Mouse (Mus musculus) retina, embryonic 14.5 days (tissue): ENCODE measurements around the gene Gas7.

ENCODE experiments used
- DNase-seq: peaks from one replicate; pipeline ENCODE4 v3.0.0-alpha.2; 2015; ENCODE audit warnings: low spot score

Gene Gas7

GRCm38 (mm10) chr11:67489647-67490175 is 34.5 kb downstream of the Gas7 start:
- DNase-seq, result no peak

GRCm38 (mm10) chr11:67496796-67497195 is 41.6 kb downstream of the Gas7 start:
- no peak for DNase-seq

DNA sequence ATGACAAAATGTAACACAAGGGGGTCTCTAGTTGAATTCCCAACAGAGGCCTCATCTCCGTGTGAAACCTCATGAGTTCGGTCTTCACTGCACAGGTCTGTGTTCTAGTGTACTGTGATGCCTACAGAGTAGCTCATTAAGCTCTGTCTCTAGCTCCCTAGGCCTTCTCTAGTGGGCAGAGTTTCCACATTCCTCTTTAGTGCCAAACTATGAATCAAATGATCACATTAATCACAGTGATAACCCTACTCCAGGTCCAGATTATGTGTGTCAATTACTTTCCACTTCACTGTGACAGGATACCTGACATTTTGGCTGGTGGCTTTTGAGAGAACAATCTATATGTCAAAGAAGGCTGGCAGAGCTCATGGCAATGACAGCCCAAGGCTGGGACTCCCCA is 44.9 kb downstream of the Gas7 start:
- DNase-seq, result no peak

DNA sequence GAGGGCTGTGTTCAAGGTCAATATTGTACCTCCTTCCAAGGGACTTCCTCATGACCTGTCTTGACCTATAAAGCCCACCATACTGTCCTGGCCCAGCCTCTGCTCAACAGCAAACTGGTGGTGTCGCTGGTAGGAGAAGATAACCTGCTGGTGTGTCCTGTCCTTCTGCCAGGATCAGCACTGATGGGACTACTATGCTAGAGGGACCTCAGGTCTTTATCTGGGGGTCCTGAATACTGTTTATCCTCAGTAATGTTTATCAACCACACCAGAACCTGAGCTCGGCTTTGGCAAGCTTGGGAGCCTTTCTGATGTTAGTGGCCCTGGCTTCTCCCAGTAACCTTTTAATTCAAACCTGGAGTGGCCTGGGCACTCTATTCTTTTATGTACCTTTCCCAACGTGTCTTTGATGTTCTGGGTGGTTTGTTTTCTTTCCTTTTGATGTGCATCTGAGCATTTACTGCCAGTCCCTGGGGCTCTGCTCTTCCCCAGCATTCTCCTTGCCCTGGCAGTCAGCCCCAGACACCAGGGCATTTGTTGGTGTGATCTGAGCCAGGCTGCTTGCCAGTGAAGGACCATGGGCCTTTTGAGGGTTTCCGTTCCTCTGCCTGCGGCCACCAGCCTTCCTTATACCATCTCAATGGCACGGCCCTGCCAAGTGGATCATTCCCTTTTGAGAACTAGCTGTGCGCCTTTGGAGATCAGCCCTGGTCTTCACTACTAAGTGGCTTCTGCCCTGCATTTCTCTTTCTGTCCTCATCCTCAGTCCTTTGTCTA is 46.4 kb downstream of the Gas7 start:
- no peak for DNase-seq

- DNase-seq, result no peak
Observed at GRCm38 (mm10) chr11:67509219-67509876, 54.1 kb downstream of the Gas7 start.

GRCm38 (mm10) chr11:67510831-67511230 is 55.6 kb downstream of the Gas7 start:
- no peak for DNase-seq

DNA sequence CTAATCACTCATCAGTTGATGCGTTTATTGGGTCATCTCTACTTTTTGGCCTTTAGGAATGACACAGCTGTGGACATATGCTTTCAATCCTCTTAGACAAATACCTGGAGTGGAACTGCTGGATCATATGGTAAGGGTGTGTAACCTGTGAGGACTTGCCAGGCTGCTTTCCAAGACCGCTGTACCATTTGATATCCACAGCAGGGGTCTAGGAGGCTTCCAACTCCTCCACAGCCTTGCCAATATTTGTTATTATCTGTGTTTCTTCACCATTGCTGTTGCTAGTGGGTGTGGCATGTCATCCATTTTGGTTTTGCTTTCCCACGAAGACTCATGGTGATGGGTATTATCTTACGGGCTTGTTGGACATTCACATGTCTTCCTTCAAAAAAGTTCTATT is 57.8 kb downstream of the Gas7 start:
- no peak for DNase-seq

GRCm38 (mm10) chr11:67514401-67514800 is 59.2 kb downstream of the Gas7 start:
- DNase-seq, result peak; percentile 28

DNA sequence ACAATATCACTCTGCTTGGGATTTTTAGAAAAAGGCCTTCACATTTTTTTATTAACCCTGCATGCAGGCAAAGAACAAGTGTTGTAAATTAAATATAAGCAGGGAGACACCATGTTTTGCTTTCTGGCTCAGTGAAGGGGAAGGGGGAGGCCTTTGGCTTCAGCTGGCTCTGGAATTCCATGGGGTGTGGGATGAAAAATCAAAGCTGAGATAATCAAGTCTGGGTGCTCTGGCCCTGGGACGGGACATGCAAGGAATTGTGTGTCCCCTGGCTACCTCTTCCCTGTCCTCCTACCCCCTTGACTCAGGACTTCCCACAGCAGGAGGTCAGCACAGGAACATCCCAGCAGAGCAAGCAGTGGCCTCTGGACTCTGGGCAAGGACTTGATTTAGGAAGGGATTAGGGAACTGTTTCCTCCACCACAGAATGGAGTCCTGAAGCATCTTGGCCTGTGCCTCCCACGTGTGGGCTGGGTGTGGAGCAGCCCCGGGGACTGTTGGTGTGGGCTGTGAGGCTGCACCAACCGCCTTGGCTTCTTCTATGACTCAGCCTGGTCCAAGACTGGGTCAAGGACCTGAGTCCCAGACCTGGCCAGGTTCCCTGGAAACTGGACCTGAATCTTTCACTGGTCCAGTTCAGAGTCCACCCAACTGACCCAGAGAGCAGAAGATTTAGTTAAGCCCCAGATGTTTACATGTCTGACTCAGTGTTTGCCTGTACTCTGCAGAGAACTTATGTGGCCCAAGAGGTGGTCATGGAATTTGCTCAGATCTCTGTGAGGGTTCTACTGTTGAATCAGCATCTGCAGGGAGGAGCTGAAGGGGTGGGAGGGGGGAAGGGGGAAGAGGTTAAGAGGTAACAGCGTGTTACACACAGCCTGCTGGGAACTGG is 60.0 kb downstream of the Gas7 start:
- no peak for DNase-seq

DNA sequence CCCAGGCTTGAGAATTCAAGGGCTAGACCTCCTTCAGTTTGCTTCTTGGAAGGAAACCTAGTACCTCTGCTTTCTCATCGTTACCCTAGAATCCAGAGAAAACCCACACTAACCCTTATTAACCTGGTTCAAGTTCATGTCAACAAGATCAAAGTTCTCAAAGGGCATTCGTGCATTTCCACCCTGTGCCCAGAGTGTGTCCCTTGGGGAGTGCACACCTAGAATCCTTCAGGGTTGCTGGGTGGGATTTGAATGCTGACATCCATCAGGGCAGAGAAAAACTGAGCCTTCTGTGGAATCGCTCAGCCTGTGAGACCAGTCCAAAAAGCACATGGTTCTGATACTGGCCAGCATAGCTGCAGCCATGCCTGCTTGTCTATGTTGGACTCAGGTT is 60.7 kb downstream of the Gas7 start:
- DNase-seq, result no peak

- DNase-seq, result no peak
Observed at GRCm38 (mm10) chr11:67517748-67518147, 62.5 kb downstream of the Gas7 start.

DNA sequence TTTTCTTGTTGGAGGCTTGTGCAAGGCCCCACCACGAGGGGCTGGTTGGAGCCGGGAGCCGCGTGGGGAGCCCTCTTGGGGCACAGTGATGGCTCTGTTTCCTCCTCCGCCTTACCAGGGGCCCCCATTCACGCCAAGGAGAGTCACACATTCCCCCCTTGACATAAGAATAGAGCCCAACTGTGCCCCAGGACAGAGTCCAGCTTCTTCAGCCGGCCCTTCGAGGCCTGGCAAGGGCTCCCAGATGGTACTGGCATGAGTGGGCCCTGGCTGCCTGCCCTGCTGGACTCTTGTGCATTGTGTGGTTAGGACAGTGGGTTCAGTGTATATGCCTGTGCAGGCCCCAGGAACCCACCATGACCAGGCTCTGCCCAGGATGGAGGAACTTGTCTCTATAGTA is 63.7 kb downstream of the Gas7 start:
- DNase-seq, result no peak

DNA sequence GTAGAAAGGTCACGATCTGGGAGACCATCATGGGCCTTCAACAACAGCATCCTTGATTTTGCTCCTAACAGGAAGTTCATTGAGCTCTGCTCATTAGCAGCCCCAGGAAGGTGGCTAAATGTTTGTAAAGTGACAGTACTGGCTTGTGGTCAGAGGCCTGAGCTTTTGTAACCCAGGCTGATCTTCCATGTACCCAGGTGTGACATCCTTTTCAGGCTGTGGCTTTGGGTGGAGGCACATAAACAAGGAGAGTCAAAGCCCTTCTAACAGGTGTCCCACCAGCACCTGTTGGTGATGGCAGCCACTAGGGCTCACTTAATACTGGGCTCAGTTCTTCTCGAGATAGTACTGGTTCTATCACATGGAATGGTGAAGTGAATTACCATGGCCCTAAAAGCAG is 67.4 kb downstream of the Gas7 start:
- DNase-seq, result no peak

GRCm38 (mm10) chr11:67523806-67524205 is 68.6 kb downstream of the Gas7 start:
- DNase-seq, result no peak

- DNase-seq, result no peak
Observed at GRCm38 (mm10) chr11:67524731-67525130, 69.5 kb downstream of the Gas7 start.

- DNase-seq, result no peak
Observed at GRCm38 (mm10) chr11:67525841-67526240, 70.6 kb downstream of the Gas7 start.

DNA sequence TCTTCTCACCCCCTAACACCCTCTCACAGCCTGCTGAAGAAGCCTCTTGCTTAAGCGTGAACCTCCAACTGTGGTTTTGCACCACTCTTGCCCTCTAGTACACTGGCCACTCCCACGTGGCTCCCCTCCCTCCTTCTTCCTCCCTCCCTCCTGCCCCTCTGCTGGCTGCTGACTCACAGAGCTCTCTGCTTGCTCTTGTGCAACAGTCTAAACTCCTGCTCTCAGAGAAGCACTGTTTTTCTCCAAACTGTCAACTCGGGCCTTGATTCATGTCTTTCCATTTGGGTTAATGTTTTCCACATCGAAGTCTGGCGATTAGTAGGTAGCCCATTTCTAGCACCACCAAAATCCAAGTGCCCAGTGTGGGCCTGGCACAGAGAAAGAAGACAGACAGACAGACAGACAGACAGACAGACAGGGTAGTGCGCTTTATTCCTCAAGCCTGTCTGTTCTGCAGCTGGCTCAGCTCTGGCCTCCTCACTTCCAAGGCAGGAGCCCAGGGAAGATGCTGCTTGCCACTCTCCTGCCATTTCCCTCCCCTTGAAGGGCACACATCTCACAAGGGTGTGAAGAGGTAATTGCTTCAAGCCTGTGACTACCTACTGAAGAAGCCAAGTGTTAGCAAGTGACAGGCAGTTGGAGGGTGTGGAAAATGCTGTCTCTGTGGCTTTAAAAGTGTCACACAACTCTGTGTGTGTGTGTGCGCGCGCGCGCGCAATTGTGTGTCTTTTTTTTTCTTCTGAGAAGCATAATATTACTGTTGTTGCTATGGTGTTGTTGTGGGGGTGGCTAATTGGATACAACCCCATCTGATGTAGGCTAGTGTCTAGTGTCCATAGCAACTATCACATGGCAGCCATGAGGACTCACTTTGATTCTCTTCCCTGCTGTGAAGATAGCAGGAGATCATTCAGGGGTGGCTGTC is 71.6 kb downstream of the Gas7 start:
- peak; percentile 23 for DNase-seq

- DNase-seq, result no peak
Observed at GRCm38 (mm10) chr11:67531286-67531685, 76.0 kb downstream of the Gas7 start.

DNA sequence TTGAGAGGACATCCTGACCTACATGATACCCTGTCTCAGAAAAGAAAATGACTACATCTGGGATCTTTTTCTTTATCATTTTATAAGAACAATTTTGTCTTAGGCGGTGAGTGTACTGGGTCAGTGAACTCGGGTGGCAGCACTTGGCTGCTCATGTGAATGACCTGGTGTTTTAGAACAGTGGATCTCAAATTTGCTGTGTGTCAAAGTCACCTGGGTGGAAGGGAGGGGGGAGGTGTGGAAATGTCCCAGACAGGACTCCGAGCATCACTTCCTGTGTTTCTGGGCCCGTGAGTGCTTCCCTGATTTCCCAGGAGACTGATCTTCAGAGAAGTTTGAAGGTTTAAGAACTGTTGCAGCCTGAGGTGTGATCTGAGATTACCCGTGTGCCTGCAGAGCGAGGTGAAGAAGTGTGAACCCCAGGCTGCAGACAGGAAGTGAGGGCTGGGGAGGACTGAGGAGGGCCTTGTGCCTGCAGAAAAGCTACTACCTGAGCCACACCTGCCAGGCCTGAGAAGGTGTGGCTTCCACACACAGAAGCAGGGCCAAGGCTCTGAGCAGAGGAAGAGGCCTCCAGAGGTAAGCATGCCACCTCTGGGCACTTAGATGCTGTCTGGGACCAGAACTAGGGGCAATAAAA is 76.8 kb downstream of the Gas7 start:
- DNase-seq, result no peak

DNA sequence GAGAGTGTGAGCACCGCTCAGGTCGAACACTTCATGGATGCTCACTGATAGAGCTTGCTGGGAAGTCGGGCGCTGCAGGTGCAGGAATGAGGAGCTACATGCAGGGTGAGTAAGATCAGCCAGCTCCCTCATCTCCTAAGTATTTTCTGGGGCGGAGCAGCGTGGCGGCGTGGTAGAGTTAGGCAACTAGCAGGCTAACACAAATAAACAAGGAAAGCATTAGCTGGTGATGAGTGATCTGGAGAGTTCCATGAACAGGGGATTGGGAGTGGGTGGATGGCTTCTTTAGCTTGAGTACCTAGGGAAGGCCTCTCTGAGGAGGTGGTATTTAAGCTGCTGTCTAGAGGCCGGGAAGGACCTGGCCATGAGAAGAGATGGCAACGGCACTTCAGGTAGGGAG is 77.5 kb downstream of the Gas7 start:
- DNase-seq, result no peak

GRCm38 (mm10) chr11:67533151-67533550 is 77.9 kb downstream of the Gas7 start:
- DNase-seq, result no peak
